Mouse (Mus musculus) layer of hippocampus, adult 9-11 months (tissue): Measurements from ENCODE around the gene Nppc.
A peak's percentile ranks its signal among the peaks of the same experiment; 100 is the strongest.

Experiments
- DNase-seq: peaks from one replicate; pipeline ENCODE4 v3.0.0; 2022

Gene Nppc

DNA sequence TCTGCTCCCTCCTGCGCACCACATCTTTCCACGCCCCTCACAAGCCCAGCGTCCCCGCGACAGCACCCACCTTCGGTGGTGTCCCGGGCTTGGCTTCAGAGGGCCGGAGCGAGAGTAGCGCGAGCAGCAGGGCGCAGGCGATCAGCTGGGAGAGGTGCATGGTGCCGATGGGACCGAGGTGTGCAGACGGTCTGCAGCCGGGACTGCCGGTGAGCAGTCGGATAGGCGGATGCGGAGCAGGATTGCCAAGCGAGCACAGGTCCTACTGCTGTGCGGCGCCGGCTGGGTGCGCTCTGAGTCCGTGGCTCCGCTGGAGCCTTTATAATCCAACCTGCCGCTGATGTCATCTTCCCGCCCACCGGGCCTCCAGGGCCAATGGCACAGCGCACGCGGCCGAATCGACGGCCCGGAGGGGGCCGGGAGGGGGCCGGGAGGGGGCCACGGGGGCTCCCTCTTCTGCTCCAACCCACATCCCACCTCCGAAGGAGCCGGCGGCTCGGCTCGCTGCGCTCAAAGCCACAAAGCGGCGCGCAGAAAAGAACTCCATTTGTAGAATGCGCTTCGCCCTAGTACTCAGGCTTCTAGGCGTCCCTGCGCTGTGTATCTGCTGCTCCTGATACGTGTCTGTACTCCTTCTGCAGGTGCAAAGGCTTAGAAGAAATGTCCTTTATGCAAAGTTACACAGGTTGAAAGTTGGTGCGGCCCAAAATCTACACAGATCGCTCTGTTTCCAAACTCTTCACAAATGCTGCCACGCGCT, at the start of gene Nppc:
TSS of gene Nppc (minus strand) at position 293 of the 760 bp plus-strand sequence.
- DNase-seq = peak; percentile 86

DNA sequence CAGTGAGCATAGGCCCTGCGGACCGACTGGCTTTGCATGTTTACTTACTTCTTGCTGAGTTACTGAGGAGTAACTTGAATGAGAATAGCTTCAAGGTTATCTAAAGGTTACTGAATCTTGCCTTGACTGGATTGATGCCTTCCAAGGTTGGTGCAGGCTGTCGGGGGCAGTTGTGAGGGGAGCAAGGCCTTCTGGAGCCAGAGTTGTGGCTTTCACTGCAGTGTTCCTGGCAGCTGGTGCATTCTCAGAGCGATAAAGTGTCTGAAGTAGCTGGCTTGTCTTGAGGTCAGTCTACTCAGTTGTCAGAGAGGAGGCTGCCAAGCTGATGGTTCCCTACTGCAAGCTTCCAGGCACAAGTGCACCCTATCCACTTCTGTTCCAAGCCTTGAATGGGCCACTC, 49.0 kb upstream of the Nppc start:
- no peak for DNase-seq

DNA sequence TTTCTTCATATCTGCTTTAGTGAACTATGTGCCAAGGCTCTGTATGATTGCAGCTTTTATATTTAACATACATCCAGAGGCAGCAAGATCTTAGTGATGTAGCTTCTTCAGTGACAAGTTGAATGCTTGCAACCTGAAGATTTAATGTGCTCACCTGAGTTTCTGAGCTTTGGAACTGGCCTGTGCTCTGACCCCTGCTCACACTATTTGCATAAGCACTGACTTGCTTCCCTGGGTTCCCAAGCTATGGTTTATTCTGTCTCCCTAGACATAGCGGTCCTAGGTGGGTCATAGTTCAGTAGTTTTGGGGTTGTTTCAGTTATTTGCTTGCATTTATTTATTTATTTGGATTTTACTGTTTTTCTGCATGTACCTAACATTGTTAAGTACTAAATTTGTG, 47.8 kb upstream of the Nppc start:
- DNase-seq = no peak

DNA sequence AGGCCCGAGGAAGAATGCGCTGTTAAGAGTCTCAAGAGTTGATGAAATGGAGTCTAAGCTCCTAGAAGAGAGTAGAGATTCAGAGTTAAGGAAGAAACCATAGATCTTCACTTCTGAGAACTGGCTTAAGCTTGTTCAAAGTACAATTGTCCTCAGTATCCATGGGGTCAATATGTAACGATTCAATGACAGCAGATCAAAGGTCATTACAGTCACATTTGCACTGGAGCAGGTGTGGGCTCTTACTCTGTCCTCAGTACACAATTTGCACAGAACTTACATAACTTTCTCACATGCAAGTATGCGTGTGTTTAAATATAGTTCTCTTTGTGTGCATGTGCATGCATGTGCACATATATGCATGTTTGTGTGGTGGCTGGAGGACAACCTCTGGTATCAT, 42.7 kb upstream of the Nppc start:
- DNase-seq = no peak

DNA sequence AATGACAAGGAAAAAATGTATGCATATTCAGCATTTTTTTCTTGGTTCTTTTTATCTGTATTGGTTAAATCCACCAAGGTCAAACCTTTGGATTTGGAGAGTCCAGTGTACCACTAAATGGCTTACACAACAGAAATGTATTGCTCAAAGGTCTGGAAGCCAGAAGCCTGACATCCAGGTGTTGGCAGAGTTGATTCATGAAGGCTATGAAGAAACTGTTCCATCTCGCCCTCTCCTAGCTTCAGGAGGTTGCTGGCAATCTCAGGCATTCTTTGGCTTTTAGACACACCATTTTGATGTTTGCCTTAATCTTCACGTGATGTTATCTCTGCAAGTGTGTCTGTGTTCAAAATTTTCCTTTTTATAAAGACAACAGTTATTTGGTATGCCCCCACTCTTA, 41.7 kb upstream of the Nppc start:
- DNase-seq = no peak

DNA sequence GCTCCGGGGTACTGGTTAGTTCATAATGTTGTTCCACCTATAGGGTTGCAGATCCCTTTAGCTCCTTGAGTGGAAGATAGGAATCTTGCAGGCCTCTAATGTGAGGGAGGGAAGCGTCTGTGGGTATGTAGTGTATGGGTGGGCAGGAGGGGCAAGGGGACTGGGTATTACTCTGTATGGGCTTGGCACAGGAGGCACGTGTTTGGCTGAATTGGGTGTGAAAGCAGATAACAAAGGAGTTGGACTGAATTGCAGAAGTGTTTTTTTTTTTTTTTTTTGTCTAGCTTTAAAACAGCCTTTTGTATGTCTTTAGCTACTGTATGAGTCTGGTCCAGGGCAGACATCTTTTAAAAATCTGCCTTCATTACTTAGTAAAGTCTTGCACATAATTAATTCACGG, 39.2 kb upstream of the Nppc start:
- no peak for DNase-seq

DNA sequence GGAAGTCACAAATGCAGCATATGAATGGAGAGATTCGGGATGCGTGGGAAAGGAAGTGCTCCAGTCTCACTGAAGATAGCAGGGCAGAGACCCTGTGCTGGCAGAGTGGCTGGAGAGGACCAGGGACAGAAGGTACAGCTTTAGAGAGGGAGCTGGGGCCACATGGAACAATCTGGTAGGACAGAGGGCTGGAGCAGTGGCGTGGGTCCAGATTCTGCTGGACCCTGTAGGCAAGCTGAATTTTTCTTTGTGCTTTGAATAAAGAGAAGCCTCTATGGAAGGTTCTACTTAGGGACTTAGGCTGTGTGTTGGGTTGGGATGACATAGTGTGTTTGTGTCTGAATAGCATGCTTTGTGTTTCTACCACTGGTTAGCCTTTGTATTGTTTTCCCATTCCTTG, 35.1 kb upstream of the Nppc start:
- peak; percentile 56 for DNase-seq

DNA sequence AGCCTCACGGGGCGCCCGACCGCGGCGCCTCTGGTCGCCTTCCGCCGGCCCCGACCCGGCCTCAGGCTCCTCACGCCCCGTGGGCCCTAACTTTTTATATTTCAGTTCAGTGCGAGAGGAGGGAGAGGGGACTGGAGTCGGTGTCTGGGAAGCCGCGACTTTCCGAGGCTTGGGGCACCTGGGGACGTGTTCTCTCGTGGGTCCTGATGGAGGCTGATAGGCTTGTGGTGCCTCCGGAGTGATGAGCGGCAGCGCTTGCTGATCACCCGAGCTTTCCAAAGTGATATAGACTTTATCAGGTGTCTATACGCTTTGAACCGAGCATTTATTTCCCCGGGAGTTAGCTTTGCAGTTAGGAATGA, 33.6 kb upstream of the Nppc start:
- no peak for DNase-seq

DNA sequence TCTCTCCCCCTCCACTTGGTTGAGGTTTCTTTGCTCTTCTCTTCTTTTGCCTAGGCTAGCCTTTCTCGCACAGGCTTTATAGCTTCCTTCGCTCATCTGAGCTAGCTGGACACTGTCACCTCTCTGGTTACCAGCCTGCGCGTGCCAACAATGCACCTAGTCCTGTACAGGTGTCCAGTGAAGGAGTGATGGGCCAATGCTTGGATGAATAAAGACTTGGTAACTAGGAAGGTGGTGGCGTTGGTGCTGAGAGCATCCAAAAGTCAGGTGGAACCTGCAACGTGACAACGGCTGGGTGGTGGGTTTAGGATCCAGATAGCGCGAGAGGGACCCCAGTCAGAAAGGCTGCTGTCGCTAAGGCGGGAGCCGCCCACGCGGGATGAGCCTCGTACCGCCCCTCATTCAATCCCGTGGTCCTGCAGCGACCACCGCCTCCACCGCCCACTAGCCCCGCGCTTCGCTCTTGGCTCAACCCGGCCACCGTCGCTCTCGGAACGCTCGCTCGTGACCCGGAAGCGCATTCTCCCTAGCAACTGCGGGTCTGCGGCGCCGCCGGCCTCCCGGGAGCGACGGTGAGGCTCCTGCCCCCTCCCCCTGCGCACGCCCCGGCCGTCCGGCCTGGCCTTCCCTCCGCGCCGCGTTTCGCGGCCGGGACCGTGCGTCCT, 33.1 kb upstream of the Nppc start, which contains the start of gene Dis3l2:
TSS of gene Dis3l2 (plus strand) at position 509 of the 665 bp plus-strand sequence.
- DNase-seq = peak; percentile 87

DNA sequence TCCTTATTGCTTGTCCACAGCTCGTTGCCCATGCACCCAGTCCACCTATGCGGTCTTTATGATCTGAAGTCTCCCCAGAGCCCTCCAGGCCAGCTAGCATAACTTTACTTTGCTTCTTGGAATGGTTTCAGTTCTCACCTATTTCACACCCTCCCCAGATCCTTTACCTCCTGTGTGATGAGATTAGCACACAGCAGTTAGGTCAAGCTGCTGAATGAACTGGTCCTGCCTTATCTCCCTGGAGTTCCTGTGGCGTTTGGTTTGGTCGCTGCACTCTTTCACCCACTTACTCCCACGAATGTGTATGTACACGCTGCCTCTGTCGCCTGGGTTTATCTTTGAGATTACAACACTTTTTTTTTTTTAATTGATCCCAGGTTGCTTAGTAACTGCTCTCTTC, 30.0 kb upstream of the Nppc start:
- DNase-seq = no peak

DNA sequence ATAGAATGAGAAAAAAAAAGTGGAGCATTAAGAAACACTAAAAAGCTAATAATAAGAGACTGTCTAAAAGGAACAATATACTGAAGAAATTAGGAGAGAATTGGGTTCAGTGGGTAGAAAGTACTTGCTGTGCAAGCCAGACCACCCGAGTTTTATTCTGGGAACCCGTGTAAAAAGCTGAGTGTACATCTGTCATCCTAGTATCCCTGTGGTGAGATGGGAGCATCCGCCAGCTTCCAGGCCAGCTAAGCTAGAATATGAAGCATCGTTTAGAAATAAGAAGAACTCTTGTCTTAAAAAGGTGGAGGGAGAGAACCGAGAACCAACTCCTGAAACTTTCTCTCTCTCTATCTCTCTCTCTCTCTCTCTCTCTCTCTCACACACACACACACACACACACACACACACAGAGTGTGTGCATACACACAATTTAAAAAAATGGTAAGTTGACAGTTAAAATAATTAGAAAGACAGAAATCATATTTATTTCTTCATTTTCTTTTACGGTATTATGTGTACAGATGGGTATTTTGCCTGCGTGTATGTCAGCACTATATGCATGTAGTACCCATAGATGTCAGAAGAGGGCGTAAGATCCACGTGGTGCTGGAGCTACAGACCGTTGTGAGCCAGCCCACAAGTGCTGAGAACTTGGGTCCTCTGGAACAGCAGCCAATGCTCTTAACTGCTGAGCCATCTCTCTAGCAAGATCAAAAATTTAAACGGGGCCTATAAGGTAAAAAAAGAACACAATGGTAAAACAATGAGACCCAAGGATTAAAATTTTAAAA, 29.2 kb upstream of the Nppc start:
- no peak for DNase-seq

DNA sequence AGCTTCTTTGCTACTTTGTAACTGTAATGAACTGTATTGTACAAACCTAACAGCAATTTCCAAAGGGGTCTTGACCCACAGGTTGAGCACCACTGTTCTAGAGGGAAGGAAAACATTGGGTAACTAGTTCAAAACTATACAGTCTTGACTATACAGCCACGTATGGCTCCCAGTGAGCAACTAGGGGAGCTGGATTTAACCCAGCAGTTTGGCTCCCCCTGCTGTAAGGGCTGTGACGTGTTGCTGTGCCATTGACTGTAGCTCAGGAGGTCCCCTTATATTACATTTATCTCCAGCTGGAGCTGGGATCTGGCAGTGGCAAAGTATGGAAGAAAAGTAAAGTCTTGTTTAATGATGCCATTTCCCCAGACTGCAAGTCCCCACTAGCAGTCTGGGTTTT, 28.4 kb upstream of the Nppc start:
- DNase-seq = no peak

DNA sequence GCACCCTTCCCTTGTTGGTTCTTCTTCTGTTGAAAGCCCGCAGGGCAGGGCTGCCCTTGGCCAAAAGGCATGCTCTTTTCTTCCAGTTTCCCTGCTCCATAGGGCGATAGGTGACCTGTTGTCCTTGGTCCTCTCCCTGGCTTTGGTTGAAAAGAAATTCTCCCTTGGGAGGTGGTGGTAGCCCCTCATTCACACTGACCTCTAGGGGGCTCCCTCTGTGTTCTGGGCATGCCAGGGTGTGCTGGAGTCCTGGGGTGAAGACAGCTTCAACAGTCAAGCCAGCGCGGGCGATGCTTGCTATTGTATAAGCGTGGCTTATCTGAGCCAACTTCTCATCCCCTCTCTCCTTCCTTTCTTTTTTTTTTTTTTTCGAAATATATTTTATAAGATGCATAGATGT, 26.6 kb upstream of the Nppc start:
- no peak for DNase-seq

DNA sequence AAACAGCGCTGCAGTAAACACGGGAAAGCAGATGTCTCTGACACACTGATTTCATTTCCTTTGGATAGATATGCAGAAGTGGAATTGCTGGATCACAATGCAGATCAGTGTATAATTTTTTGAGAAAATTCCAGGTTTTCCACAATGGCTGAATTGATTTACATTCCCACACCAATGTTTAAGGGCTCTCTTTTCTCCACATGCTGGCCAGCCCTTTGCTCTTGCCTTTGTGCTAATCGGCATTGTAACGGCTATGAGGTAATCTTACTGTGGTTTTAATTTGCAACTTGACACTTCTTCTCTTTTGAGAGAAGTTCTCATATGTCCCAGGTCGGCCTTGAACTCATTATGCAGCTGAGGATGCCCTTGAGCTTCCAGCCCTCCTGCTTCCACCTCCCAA, 20.7 kb upstream of the Nppc start:
- no peak for DNase-seq

DNA sequence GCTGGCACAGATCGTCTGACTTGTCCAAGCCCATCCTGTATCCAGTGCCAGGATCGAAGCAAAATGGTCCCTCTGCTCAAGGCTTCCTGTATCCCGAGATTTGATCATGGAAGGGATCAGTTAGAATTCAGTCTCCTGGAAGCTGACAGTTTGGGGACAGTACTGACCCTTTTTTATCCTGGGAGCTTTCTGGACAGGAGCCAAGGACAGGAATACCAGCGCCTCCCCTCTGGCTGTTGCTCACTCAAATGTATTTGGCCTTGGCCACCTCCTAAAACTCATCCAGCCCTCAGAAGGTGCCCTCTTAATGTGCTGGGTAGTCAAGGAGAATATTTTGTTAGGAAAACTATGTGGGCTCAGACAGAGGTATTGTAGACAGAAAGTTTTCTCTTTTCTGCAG, 16.9 kb upstream of the Nppc start:
- no peak for DNase-seq

DNA sequence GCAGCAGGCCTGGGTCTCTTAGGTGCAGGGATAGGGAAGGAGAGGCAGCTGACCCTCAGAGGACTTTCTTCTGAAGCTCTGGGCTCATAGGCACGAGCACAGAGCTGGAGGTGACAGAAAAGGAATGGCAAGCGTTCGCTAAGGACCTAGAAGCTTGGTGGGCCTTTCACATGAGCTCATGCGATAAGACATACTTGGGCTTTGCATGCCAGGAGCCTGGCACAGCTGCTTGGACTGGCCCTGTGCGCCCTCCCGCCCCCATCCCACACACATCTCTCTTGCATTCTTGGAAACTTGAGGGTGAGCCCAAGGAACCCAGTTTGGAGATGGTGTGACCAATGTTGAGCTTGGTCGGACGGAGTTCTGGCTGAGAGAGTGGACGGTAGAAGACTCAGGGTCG, 8.3 kb upstream of the Nppc start:
- DNase-seq = no peak

DNA sequence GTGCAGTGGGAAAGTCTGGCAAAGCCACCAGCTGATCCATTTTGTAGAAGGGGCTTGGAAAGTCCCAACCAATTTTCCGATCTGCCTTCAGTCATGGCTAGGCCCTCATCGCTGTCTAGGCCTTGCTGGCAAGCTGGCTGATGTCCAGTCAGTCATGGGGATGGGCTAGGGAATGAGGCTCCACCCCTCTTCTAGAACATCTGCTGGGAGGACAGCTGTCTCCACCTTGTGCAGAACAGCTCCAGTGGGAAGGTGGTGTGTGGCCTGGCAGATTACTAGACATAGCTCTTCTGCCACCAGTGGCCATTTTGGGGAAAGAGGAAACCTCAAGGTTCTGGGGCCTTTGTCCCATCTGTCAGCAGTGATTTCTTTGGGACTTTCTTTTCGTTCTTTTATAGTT, 7.3 kb upstream of the Nppc start:
- DNase-seq = no peak

DNA sequence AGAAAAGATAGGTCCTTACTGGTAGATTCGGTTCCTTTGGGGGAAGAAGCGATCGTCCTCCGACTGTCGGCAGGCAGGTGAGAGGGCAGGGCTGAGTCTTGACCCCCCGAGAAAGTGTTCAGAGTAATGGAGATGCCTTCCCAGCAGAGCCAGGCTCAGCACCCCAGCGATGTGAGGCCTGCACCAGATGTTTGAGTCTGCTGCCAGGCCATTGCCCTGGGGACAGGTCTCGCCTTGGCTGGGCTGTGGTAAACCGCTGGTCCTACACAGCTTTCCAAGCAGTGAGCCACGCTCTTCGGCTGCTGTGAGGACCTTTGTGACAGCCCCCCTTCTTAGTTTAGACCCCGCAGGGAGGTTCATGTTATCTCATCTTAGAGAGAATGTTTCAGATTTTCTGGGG, 4.8 kb upstream of the Nppc start:
- DNase-seq = no peak

DNA sequence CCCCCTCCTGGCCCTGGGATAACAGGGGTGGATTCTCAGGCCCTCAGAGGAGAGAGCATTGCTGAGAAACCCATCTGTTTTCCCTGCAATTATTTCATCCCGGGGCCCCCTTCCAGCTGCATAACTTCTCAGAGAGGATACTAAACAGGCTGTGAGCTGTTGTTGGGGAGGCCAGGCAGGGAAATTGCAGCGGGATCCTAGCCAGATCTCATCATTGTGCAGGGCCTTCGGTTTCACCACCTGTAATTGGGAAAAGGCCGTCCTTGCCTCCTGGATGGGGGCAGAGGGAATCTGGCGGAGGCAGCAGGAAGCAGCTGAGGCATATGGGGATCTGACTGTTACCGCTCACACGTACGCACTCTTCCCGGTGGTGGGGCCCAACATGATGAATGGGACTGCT, 4.0 kb upstream of the Nppc start:
- peak; percentile 39 for DNase-seq

DNA sequence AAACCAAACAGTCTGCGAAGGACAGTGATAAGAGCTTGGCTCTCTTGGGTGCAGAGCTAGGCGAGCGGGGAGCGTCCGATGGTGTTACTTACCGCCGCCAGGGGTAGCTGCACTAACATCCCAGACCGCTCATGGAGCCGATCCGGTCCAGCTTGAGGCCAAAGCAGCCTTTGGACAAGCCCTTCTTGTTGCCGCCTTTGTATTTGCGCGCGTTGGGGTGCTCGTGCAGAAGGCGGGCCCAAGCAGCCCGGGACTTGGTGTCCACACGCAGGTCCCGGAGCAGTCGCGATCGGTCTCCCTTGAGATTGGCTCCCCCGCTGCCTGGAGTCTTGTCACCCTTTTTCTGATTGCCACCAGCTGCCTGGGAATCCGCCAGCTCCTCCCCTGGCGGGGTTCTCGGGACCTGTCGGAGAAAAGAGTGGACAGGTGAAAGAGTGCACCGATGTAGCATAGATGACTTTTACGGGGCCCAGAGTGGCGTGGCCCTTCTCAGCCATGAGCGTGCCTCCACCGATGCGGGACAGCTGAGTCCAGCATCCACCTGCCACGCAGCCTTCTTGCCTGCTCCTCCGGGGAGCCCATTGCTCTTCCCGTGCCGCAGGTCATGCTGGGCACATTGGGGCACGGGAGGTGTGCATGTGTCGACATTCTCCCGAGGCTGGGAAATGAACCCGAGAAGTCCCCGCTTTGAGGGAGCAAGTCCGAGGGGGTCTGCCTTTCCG, 658 bp downstream of the Nppc start:
- peak; percentile 52 for DNase-seq

DNA sequence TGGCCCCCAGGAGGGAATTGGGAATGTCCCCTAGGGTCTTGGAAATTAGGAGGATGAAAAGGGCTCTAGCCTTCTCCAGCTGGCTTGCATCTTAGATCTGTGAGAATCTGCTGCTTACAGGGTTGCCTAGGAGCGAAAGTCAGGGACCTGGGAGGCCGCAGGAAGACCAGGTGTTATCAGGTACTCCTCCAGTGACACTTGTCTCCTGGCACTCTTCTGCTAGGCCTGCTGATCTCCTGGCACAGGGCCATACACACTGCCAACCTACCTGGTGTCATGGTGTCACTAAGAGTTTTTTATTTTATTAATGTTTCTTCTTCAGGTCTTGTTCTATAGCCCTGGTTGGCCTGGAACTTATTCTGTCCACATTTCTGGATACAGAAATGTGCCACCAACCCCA, 5.3 kb downstream of the Nppc start:
- DNase-seq = no peak

DNA sequence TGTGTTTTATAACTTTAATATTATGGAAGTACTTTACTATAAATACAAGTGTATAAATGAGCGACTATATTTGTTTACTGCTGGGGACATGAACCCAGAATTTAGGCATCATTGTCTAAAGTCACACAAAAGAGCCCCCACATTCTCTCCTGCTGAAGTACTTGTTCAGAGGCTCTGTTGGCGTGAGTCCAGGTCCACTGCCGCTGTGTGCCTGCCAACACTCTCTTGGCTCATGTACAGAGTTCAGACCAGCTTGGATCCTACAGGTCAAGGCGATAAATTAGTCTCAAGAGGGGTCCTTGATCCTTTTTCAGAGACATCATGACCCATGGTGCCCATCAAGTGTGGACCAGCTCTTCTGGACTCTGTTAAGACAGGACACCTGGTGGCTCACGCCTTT, 13.3 kb downstream of the Nppc start:
- DNase-seq = no peak

DNA sequence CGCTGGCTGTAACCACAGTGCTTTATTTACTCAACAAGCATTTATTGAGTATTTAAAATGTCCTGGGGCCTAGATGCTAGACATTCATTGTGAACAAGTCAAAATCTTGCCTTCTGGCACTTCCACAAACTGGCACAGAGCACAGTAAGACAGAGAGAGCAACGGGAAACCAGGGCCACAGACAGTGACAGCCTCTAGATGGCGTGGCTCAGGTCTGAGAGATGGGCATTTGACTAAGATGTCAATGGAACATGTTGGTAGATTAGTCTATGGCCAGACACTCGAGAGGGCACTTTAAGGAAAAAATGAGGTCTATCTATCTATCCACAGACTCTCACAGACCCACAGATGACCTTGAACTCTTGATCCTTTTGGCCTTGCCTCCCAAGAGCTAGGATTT, 17.7 kb downstream of the Nppc start:
- no peak for DNase-seq
